Mouse (Mus musculus): ENCODE measurements around the gene Top3a. TPM values are rescaled to one million over a fixed set of nuclear protein-coding genes. Genes with fewer than 3 reads are reported as not detected.

Top3a gene
- polyA plus RNA-seq, 1 experiment from 2014 or later: 17.2 TPM

DNA sequence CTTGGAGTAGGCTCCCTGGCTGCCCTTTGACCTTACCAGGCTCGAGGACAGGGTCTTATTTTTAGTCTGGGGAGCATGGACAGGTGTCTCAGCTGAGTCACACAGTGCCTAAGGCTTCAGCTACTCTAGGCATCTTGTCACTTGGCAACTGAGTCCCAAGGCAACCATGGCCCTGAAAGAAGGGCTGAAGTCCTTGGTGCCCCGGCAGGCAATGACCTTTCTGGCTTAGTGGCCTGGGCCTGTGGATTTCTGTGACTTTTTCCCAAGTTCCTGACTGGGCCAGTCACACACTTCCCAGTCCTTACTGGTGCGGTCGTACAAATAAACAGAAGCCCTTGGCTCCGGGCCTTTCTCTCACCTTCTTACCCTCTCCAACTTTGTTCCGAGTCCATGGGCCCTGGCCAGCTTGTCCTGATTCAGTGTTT lies 47.9 kb downstream of the Top3a start:
- ATAC-seq (ENCODE audit: borderline replicate concordance, extremely low read depth, low FRiP score, low TSS enrichment): no peak
- Histone ChIP-seq H3K9ac (peak overlapping the region; percentile 59; the same call in 1 of the 2 replicates), H3K4me1 (peaks cover 31% of the 10 kb centered on the region), H3K9me3 (no peaks in the 10 kb centered on the region), H3K4me2 (peak overlapping the region; percentile 78), H3K27ac (0 out of 2 replicates have a peak overlapping the region, but pooled peaks have one; percentile 81), H3K36me3 (peaks cover 16% of the 10 kb centered on the region), H3K4me3 (peak overlapping the region; percentile 76; the same call in 1 of the 2 replicates), H3K27me3 (no peaks in the 10 kb centered on the region)
- WGBS: 44% methylated on average over 6 of the region's 6 CpGs

GRCm38 (mm10) chr11:60728260-60728761 lies 48.9 kb downstream of the Top3a start, which contains the start of gene Mief2:
TSS of gene Mief2 (plus strand) at chr11:60728398.
- Histone ChIP-seq H3K4me2 (peak within 1 kb of the TSS; percentile 78), H3K27me3 (no peaks in the 10 kb centered on the region), H3K4me1 (peaks cover 31% of the 10 kb centered on the region), H3K9me3 (no peaks in the 10 kb centered on the region), H3K4me3 (peak within 1 kb of the TSS; percentile 76), H3K36me3 (peaks cover 20% of the 10 kb centered on the region), H3K27ac (peak within 1 kb of the TSS; percentile 84), H3K9ac (peak within 1 kb of the TSS; percentile 86)
- peak; percentile 90 for ATAC-seq (ENCODE audit: borderline replicate concordance, extremely low read depth, low FRiP score, low TSS enrichment)
- WGBS: under 1% methylated on average over 44 of the region's 44 CpGs

- Histone ChIP-seq H3K27me3 (no peaks in the 10 kb centered on the region), H3K4me3 (peak overlapping the region; percentile 76), H3K4me1 (peaks cover 31% of the 10 kb centered on the region), H3K9ac (peak overlapping the region; percentile 86), H3K27ac (peak overlapping the region; percentile 84), H3K4me2 (peak overlapping the region; percentile 78), H3K9me3 (no peaks in the 10 kb centered on the region), H3K36me3 (peaks cover 28% of the 10 kb centered on the region)
- no peak; the same call in 1 of the 2 replicates for ATAC-seq (ENCODE audit: borderline replicate concordance, extremely low read depth, low FRiP score, low TSS enrichment)
- WGBS: 5% methylated on average over 12 of the region's 12 CpGs
Measured at GRCm38 (mm10) chr11:60727392-60728140, 49.6 kb downstream of the Top3a start.

DNA sequence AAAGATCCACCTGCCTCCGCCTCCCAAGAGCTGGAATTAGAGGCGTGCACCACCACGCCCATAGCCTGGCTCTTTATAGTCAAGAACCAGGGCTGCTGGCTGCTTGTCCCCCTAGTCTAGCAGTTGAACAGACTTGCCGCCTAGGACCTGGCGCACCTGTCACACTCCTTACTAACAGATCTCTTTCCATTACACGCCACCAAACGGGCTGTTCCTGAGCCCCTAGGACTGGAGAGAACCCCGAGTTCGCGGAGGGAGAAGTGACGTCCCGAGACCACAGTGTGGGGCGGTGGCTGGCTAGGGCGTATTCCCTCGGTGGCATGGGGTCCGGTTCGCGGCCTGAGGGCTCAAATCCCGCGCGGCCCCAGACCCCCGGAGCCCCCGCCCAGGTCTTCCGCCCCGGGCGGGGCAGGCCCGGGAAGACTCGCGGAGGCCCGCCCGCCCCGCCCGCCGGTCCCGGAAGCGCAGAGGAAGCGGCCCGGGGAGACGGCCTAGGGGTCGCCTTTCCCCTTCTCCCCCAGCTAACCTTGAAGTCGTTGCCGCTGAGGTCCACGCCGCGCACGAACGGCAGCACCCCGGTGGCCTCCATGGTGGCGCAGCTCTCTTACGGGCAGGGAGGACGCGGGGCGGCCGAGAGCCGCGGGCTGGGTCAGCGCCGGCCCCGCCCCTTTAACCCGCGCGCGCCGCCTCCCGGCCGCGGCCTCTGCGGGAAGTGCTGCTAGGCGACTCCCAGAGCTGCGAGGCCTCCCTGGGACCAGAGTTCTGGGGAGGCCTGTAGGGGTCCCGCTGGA lies 50.4 kb downstream of the Top3a start, which contains the start of gene Flii:
TSS of gene Flii (minus strand) at position 663 of the 791 bp plus-strand sequence.
- Histone ChIP-seq H3K4me1 (peaks cover 31% of the 10 kb centered on the region), H3K27me3 (no peaks in the 10 kb centered on the region), H3K4me2 (peak within 1 kb of the TSS; percentile 78), H3K9me3 (no peaks in the 10 kb centered on the region), H3K27ac (peak within 1 kb of the TSS; percentile 84), H3K4me3 (peak within 1 kb of the TSS; percentile 76), H3K36me3 (peaks cover 36% of the 10 kb centered on the region), H3K9ac (peak within 1 kb of the TSS; percentile 86)
- ATAC-seq (ENCODE audit: borderline replicate concordance, extremely low read depth, low FRiP score, low TSS enrichment): peak; percentile 83
- under 1% methylated on average over 71 of the region's 71 CpGs for WGBS

DNA sequence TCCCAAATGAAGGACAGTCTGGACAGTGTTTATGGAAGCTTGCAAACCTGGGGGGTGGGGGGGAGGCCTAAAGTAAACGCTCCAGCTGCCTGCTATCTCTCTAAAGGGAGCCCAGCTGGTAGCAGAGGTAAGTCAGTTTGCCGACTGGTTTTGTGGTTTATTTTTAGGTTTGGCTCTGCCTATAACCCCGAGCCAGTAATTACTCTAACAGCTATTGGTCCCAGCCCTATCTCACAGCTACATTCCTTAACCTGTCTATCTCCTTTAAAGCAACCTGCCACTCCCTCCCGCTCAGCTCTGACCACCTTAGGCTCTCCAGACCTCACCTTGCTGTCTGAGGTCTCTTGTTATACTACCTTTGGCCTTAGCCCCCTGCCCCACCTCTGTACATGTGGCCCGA lies 57.9 kb downstream of the Top3a start:
- no peak overlapping the region for H3K9ac ChIP-seq
- H3K4me2 ChIP-seq: no peak overlapping the region
- no peaks in the 10 kb centered on the region for H3K4me1 ChIP-seq
- ATAC-seq (ENCODE audit: borderline replicate concordance, extremely low read depth, low FRiP score, low TSS enrichment): no peak
- peaks cover 96% of the 10 kb centered on the region for H3K36me3 ChIP-seq
- WGBS: 62% methylated on average over 5 of the region's 5 CpGs
- H3K9me3 ChIP-seq: no peaks in the 10 kb centered on the region
- no peaks in the 10 kb centered on the region for H3K27me3 ChIP-seq
- H3K27ac ChIP-seq: no peak overlapping the region
- H3K4me3 ChIP-seq: no peak overlapping the region

GRCm38 (mm10) chr11:60715833-60716232 lies 61.3 kb downstream of the Top3a start:
- WGBS: 78% methylated on average over 5 of the region's 5 CpGs
- no peak for ATAC-seq (ENCODE audit: borderline replicate concordance, extremely low read depth, low FRiP score, low TSS enrichment)

GRCm38 (mm10) chr11:60712639-60713255 lies 64.4 kb downstream of the Top3a start:
- WGBS: 90% methylated on average over 13 of the region's 13 CpGs
- Histone ChIP-seq H3K4me1 (no peaks in the 10 kb centered on the region), H3K4me2 (no peak overlapping the region), H3K27me3 (no peaks in the 10 kb centered on the region), H3K27ac (no peak overlapping the region), H3K36me3 (peaks cover 98% of the 10 kb centered on the region), H3K9ac (no peak overlapping the region), H3K9me3 (no peaks in the 10 kb centered on the region), H3K4me3 (no peak overlapping the region)
- no peak for ATAC-seq (ENCODE audit: borderline replicate concordance, extremely low read depth, low FRiP score, low TSS enrichment)

More at GRCm38 (mm10) chr11:60715833-60716232, 61.3 kb downstream of the Top3a start:
- Histone ChIP-seq H3K27ac (no peak overlapping the region), H3K27me3 (no peaks in the 10 kb centered on the region), H3K4me1 (no peaks in the 10 kb centered on the region), H3K4me3 (no peak overlapping the region), H3K9ac (no peak overlapping the region), H3K9me3 (no peaks in the 10 kb centered on the region), H3K36me3 (peaks cover 96% of the 10 kb centered on the region), H3K4me2 (no peak overlapping the region)

GRCm38 (mm10) chr11:60712040-60712439 lies 65.1 kb downstream of the Top3a start:
- H3K27me3 ChIP-seq: no peaks in the 10 kb centered on the region
- H3K9me3 ChIP-seq: no peaks in the 10 kb centered on the region
- ATAC-seq (ENCODE audit: borderline replicate concordance, extremely low read depth, low FRiP score, low TSS enrichment): no peak
- no peaks in the 10 kb centered on the region; the same call in 1 of the 2 replicates for H3K4me1 ChIP-seq
- H3K4me3 ChIP-seq: no peak overlapping the region
- no peak overlapping the region for H3K27ac ChIP-seq
- WGBS: 90% methylated on average over 18 of the region's 18 CpGs
- peaks cover 99% of the 10 kb centered on the region for H3K36me3 ChIP-seq
- H3K9ac ChIP-seq: no peak overlapping the region
- no peak overlapping the region for H3K4me2 ChIP-seq

DNA sequence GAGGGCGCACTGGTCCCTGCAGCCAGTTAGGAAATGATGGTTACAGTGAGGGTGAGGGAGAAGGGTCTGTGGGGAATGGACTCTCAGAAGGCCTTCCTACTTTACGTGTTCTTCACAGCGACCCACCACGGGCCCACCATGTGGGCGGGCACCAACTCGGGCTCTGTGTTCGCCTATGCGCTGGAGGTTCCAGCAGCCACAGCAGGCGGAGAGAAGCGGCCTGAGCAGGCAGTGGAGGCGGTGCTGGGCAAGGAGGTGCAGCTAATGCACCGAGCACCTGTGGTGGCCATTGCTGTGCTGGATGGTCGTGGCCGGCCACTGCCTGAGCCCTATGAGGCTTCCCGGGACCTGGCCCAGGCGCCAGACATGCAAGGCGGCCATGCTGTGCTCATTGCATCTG lies 65.9 kb downstream of the Top3a start:
- no peak for ATAC-seq (ENCODE audit: borderline replicate concordance, extremely low read depth, low FRiP score, low TSS enrichment)
- Histone ChIP-seq H3K4me3 (no peak overlapping the region), H3K27me3 (no peaks in the 10 kb centered on the region), H3K4me2 (no peak overlapping the region), H3K9ac (no peak overlapping the region), H3K9me3 (no peaks in the 10 kb centered on the region), H3K4me1 (no peaks in the 10 kb centered on the region; the same call in 1 of the 2 replicates), H3K27ac (no peak overlapping the region), H3K36me3 (peaks cover 100% of the 10 kb centered on the region)
- WGBS: 95% methylated on average over 17 of the region's 17 CpGs

- ATAC-seq (ENCODE audit: borderline replicate concordance, extremely low read depth, low FRiP score, low TSS enrichment): no peak
- Histone ChIP-seq H3K36me3 (peaks cover 98% of the 10 kb centered on the region), H3K4me2 (no peak overlapping the region), H3K9ac (no peak overlapping the region), H3K27me3 (no peaks in the 10 kb centered on the region), H3K4me3 (no peak overlapping the region), H3K27ac (no peak overlapping the region), H3K9me3 (no peaks in the 10 kb centered on the region), H3K4me1 (no peaks in the 10 kb centered on the region; the same call in 1 of the 2 replicates)
- WGBS: 90% methylated on average over 45 of the region's 45 CpGs
Measured at GRCm38 (mm10) chr11:60709481-60710465, 67.4 kb downstream of the Top3a start.

All from lung, embryonic 15.5 days (tissue).